Comparison of ENCODE assay signal across 11 mouse cellular contexts in genomic region chr2:71250841-71251240, GRCm38 (mm10). TPM values are rescaled to one million over a fixed set of nuclear protein-coding genes. Genes with fewer than 3 reads are reported as not detected.
DNase-seq lines count a peak whose midpoint lies in the region; ATAC-seq and TF ChIP-seq lines count a peak whose summit lies in the region.
"Had no signal": no experiment of that assay in that cellular context is flagged by ENCODE, and none has a peak within 500 bp of the region (broad histone marks: within the 10 kb centered on the region; RNA-seq: fewer than 3 reads in every experiment).

No protein-coding gene starts in this region.

- no peak for ATAC-seq in kidney, postnatal 0 days (replicated peaks; ENCODE audit: low FRiP score, low read depth)

- H3K9me3 ChIP-seq in kidney, postnatal 0 days (replicated peaks; ENCODE audit: low read length), result no peaks in the 10 kb centered on the region
- H3K9me3 ChIP-seq: embryonic facial prominence, embryonic 13.5 days; hindbrain, embryonic 15.5 days; megakaryocyte, embryonic 14.5 days had no signal

- 72% methylated on average over 5 of the region's 5 CpGs for WGBS in kidney, postnatal 0 days

- H3K9ac ChIP-seq in kidney, postnatal 0 days (ENCODE audit: low read depth, low read length), result no peak overlapping the region
- H3K9ac ChIP-seq: embryonic facial prominence, embryonic 13.5 days; hindbrain, embryonic 15.5 days had no signal

- H3K4me2 ChIP-seq in kidney, postnatal 0 days (ENCODE audit: low read length), result no peak overlapping the region
- H3K4me2 ChIP-seq: embryonic facial prominence, embryonic 13.5 days; hindbrain, embryonic 15.5 days had no signal

- no peak for TF ChIP-seq POLR2A in brain, embryonic 14.5 days (IDR thresholded peaks at IDR 0.05; ENCODE audit: borderline replicate concordance, extremely low read depth, insufficient read depth, insufficient read length, poor library complexity, severe bottlenecking)

- DNase-seq in cerebellum, postnatal 14 days, result peak; percentile 28 to 38
- no peak for DNase-seq in cerebellum, postnatal 36 days
- peak; percentile 34 for DNase-seq in kidney, postnatal 0 days (ENCODE audit: low spot score)
- DNase-seq in kidney, postnatal 10 days, result no peak
- peak; percentile 72 for DNase-seq in 416B (ENCODE audit: low read depth)
- DNase-seq in brain, embryonic 14.5 days (ENCODE audit: low read depth), result peak; percentile 67
- DNase-seq in urinary bladder, postnatal 10 days (ENCODE audit: low spot score), result no peak
- DNase-seq in cerebellum, adult 11-12 months, result no peak

- TF ChIP-seq CTCF in kidney, postnatal 0 days (IDR thresholded peaks at IDR 0.05; ENCODE audit: low read depth), result peak; percentile 70
- TF ChIP-seq CTCF in brain, embryonic 14.5 days (IDR thresholded peaks at IDR 0.05; ENCODE audit: borderline replicate concordance, extremely low read depth, insufficient read depth, insufficient read length), result peak; percentile 53; the same call in 1 of the 2 replicates

- no peak overlapping the region for H3K4me3 ChIP-seq in kidney, postnatal 0 days (replicated peaks; ENCODE audit: low read depth, low read length)
- H3K4me3 ChIP-seq: embryonic facial prominence, embryonic 13.5 days; hindbrain, embryonic 15.5 days; megakaryocyte, embryonic 14.5 days had no signal

- no peaks in the 10 kb centered on the region for H3K4me1 ChIP-seq in kidney, postnatal 0 days (replicated peaks; ENCODE audit: insufficient read depth, low read length)
- H3K4me1 ChIP-seq: embryonic facial prominence, embryonic 13.5 days had no signal

- H3K27me3 ChIP-seq in kidney, postnatal 0 days (ENCODE audit: insufficient read depth, low read length), result no peaks in the 10 kb centered on the region
- H3K27me3 ChIP-seq: embryonic facial prominence, embryonic 13.5 days; hindbrain, embryonic 15.5 days; megakaryocyte, embryonic 14.5 days had no signal

- no peak overlapping the region for H3K27ac ChIP-seq in kidney, postnatal 0 days
- H3K27ac ChIP-seq: embryonic facial prominence, embryonic 13.5 days; hindbrain, embryonic 15.5 days had no signal

- peaks cover 54% of the 10 kb centered on the region for H3K36me3 ChIP-seq in kidney, postnatal 0 days (ENCODE audit: insufficient read depth, low read length)

RNA-seq across cellular contexts. Expression of gene Dync1i2, which starts 39.3 kb away (rescaled TPM):
- polyA plus RNA-seq in kidney, postnatal 0 days (2015; fragmentation: Nextera tagmentation; extraction: Ambion mirVana), result 80.9 and 88.8 TPM in 2 replicates
- polyA plus RNA-seq in brain, embryonic 14.5 days (2012; rRNA removed), result 213 and 233 TPM in 2 replicates

Comparison
In these comparisons a context has a peak if more than half of its experiments do, and no peak if none do; other contexts are left out.
1. DNase-seq: peak in cerebellum, postnatal 14 days (2 of 2), kidney, postnatal 0 days (single experiment), 416B (single experiment) and brain, embryonic 14.5 days (single experiment); none in cerebellum, postnatal 36 days (0 of 2), kidney, postnatal 10 days (single experiment), urinary bladder, postnatal 10 days (single experiment) and cerebellum, adult 11-12 months (single experiment).